Mouse (Mus musculus) cerebellum, adult 18-20 months (tissue): Measurements from ENCODE around the gene Pgk2.
"Not testable (repeated sequence)": the region's sequence is repeated elsewhere in the genome, so short reads cannot be mapped to it uniquely, and the experiment has no call there.

Experiments
- DNase-seq, 2 experiments: peaks; one replicate each; pipeline ENCODE4 v3.0.0; 2021

Gene Pgk2

GRCm38 (mm10) chr17:40208540-40208939 is at the start of gene Pgk2:
Gene Pgk2 (minus strand): TSS chr17:40208640.
- no peak for DNase-seq

- no peak for DNase-seq
These were observed 44.0 kb upstream of the Pgk2 start for GRCm38 (mm10) chr17:40252487-40252886.

- DNase-seq, result no peak
These were observed 33.7 kb upstream of the Pgk2 start, which contains the start of gene Crisp3 for GRCm38 (mm10) chr17:40242135-40242534. Gene Crisp3 (minus strand): TSS chr17:40242288.

DNA sequence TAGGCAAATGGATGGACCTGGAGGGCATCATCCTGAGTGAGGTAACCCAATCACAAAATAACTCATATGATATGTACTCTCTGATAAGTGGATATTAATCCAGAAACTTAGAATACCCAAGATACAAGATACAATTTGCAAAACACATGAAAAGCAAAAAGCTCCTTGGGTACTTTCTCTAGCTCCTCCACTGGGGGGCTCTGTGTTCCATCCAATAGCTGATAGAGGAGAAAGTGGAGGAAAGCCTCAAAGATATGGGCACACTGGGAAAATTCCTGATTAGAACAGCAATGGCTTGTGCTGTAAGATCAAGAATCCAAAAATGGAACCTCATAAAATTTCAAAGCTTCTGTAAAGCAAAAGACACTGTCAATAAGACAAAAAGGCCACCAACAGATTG is 6.6 kb downstream of the Pgk2 start:
- not testable (repeated sequence) for DNase-seq

GRCm38 (mm10) chr17:40190192-40190591 is 18.2 kb downstream of the Pgk2 start:
- not testable (repeated sequence) for DNase-seq

GRCm38 (mm10) chr17:40157729-40158359 is 50.6 kb downstream of the Pgk2 start:
- not testable (repeated sequence) for DNase-seq
